Mouse (Mus musculus) WW6 (cell line): ENCODE data around the gene Irf2.

Experiments used
- DNase-seq: peaks from one replicate; pipeline ENCODE4 v3.0.0-alpha.2; 2013; ENCODE audit warnings: low read depth, low spot score

The Irf2 gene

GRCm38 (mm10) chr8:46757613-46758012 is 18.1 kb downstream of the Irf2 start:
- DNase-seq = no peak

GRCm38 (mm10) chr8:46758131-46758530 is 18.6 kb downstream of the Irf2 start:
- no peak for DNase-seq

GRCm38 (mm10) chr8:46758676-46759075 is 19.1 kb downstream of the Irf2 start:
- no peak for DNase-seq

- no peak for DNase-seq
These were observed 20.0 kb downstream of the Irf2 start for GRCm38 (mm10) chr8:46759562-46759961.

GRCm38 (mm10) chr8:46760701-46761100 is 21.2 kb downstream of the Irf2 start:
- DNase-seq = no peak

- no peak for DNase-seq
These were observed 21.9 kb downstream of the Irf2 start for GRCm38 (mm10) chr8:46761454-46761853.

GRCm38 (mm10) chr8:46769408-46770180 is 30.1 kb downstream of the Irf2 start:
- DNase-seq = no peak

GRCm38 (mm10) chr8:46770905-46771516 is 31.5 kb downstream of the Irf2 start:
- DNase-seq = no peak

- no peak for DNase-seq
These were observed 33.3 kb downstream of the Irf2 start for GRCm38 (mm10) chr8:46772801-46773200.

- DNase-seq = no peak
These were observed 38.4 kb downstream of the Irf2 start for GRCm38 (mm10) chr8:46777760-46778460.

- DNase-seq = no peak
These were observed 41.6 kb downstream of the Irf2 start for GRCm38 (mm10) chr8:46781067-46781657.

- DNase-seq = no peak
These were observed 42.7 kb downstream of the Irf2 start for GRCm38 (mm10) chr8:46782254-46782653.

- no peak for DNase-seq
These were observed 45.5 kb downstream of the Irf2 start for GRCm38 (mm10) chr8:46785070-46785469.

- DNase-seq = no peak
These were observed 46.4 kb downstream of the Irf2 start for GRCm38 (mm10) chr8:46785926-46786325.

GRCm38 (mm10) chr8:46789091-46789881 is 49.8 kb downstream of the Irf2 start:
- DNase-seq = no peak

GRCm38 (mm10) chr8:46791664-46792371 is 52.3 kb downstream of the Irf2 start:
- DNase-seq = no peak

- DNase-seq = no peak
These were observed 53.1 kb downstream of the Irf2 start for GRCm38 (mm10) chr8:46792653-46793052.

- DNase-seq = no peak
These were observed 53.7 kb downstream of the Irf2 start for GRCm38 (mm10) chr8:46793248-46793647.

- no peak for DNase-seq
These were observed 54.8 kb downstream of the Irf2 start for GRCm38 (mm10) chr8:46794317-46794716.

- no peak for DNase-seq
These were observed 59.7 kb downstream of the Irf2 start for GRCm38 (mm10) chr8:46799212-46799611.

- DNase-seq = no peak
These were observed 60.2 kb downstream of the Irf2 start for GRCm38 (mm10) chr8:46799706-46800105.
